25 mouse cellular contexts compared by ENCODE assay signal in genomic region chr1:170950772-170951171, GRCm38 (mm10). TPM values are rescaled to one million over a fixed set of nuclear protein-coding genes. Genes with fewer than 3 reads are reported as not detected.
DNase-seq lines count a peak whose midpoint lies in the region; ATAC-seq and TF ChIP-seq lines count a peak whose summit lies in the region.
"Had no signal": no experiment of that assay in that cellular context is flagged by ENCODE, and none has a peak within 500 bp of the region (broad histone marks: within the 10 kb centered on the region; RNA-seq: fewer than 3 reads in every experiment).

No protein-coding gene starts in this region.

- no peak overlapping the region for H3K9ac ChIP-seq in hindbrain, postnatal 0 days (replicated peaks; ENCODE audit: low read length)
- H3K9ac ChIP-seq: forebrain, embryonic 15.5 days; hindbrain, embryonic 15.5 days; neural tube, embryonic 12.5 days; stomach, embryonic 15.5 days had no signal

- no peaks in the 10 kb centered on the region for H3K79me2 ChIP-seq in macrophage (ENCODE audit: inconsistent target)

- peak overlapping the region; percentile 17 for H3K27ac ChIP-seq in macrophage
- H3K27ac ChIP-seq in hindbrain, embryonic 10.5 days, result no peak overlapping the region
- H3K27ac ChIP-seq in hindbrain, postnatal 0 days, result no peak overlapping the region
- H3K27ac ChIP-seq: forebrain, embryonic 15.5 days; hindbrain, embryonic 15.5 days; neural tube, embryonic 12.5 days; stomach, embryonic 15.5 days had no signal

- no peak overlapping the region for H3K4me2 ChIP-seq in hindbrain, postnatal 0 days (ENCODE audit: low read depth, low read length)
- H3K4me2 ChIP-seq: forebrain, embryonic 15.5 days; heart, embryonic 11.5 days; hindbrain, embryonic 15.5 days; neural tube, embryonic 12.5 days; stomach, embryonic 15.5 days had no signal

- H3K9me3 ChIP-seq in G1E (replicated peaks), result no peaks in the 10 kb centered on the region
- H3K9me3 ChIP-seq in hindbrain, embryonic 10.5 days, result peaks cover 6% of the 10 kb centered on the region; the same call in 1 of the 2 replicates
- no peaks in the 10 kb centered on the region for H3K9me3 ChIP-seq in hindbrain, postnatal 0 days (ENCODE audit: low read length)
- H3K9me3 ChIP-seq: forebrain, embryonic 15.5 days; hindbrain, embryonic 15.5 days; megakaryocyte, embryonic 14.5 days; neural tube, embryonic 12.5 days; stomach, embryonic 15.5 days had no signal

- TF ChIP-seq CTCF in G1E (IDR thresholded peaks at IDR 0.05; ENCODE audit: low read depth, low read length), result no peak
- TF ChIP-seq CTCF in hindbrain, postnatal 0 days (IDR thresholded peaks at IDR 0.05; ENCODE audit: low read depth), result no peak

- H3K27me3 ChIP-seq in G1E (ENCODE audit: insufficient read depth, low read length), result no peaks in the 10 kb centered on the region
- H3K27me3 ChIP-seq in hindbrain, embryonic 10.5 days (ENCODE audit: insufficient read depth, poor library complexity, severe bottlenecking), result no peaks in the 10 kb centered on the region
- no peaks in the 10 kb centered on the region for H3K27me3 ChIP-seq in hindbrain, postnatal 0 days (ENCODE audit: insufficient read depth, low read length)
- H3K27me3 ChIP-seq: forebrain, embryonic 15.5 days; hindbrain, embryonic 15.5 days; megakaryocyte, embryonic 14.5 days; neural tube, embryonic 12.5 days; stomach, embryonic 15.5 days had no signal

- peak; percentile 2 for DNase-seq in CD4-positive, CD25-positive, alpha-beta regulatory T cell, adult 2 months (ENCODE audit: low read depth, low spot score)
- peak; percentile 48 for DNase-seq in G1E (ENCODE audit: low spot score)
- DNase-seq in hindbrain, embryonic 10.5 days (ENCODE audit: low spot score), result no peak
- no peak for DNase-seq in hindbrain, postnatal 0 days (ENCODE audit: low spot score)
- DNase-seq in thymus, postnatal 10 days (ENCODE audit: low spot score in 2 of 2), result no peak
- DNase-seq: adrenal gland, adult 2 months; cerebellum, adult 11-12 months; cerebellum, postnatal 25 days; heart, postnatal 14 days; kidney, adult 11 months; kidney, postnatal 10 days; layer of hippocampus, adult 9-11 months; thymus, postnatal 14 days had no signal

- H3K36me3 ChIP-seq in G1E (replicated peaks) (no peaks in the 10 kb centered on the region), macrophage (ENCODE audit: inconsistent target) (no peaks in the 10 kb centered on the region)
- no peaks in the 10 kb centered on the region for H3K36me3 ChIP-seq in hindbrain, embryonic 10.5 days
- H3K36me3 ChIP-seq in hindbrain, postnatal 0 days (ENCODE audit: insufficient read depth, low read length), result no peaks in the 10 kb centered on the region
- H3K36me3 ChIP-seq: forebrain, embryonic 15.5 days; hindbrain, embryonic 15.5 days; neural tube, embryonic 12.5 days; stomach, embryonic 15.5 days had no signal

- no peak overlapping the region; the same call in 1 of the 2 replicates for H3K4me3 ChIP-seq in G1E (ENCODE audit: low read depth, low read length)
- H3K4me3 ChIP-seq in macrophage (ENCODE audit: inconsistent target), result no peak overlapping the region
- H3K4me3 ChIP-seq in hindbrain, embryonic 10.5 days, result no peak overlapping the region
- no peak overlapping the region for H3K4me3 ChIP-seq in hindbrain, postnatal 0 days (ENCODE audit: low read length)
- H3K4me3 ChIP-seq: forebrain, embryonic 15.5 days; hindbrain, embryonic 15.5 days; megakaryocyte, embryonic 14.5 days; neural tube, embryonic 12.5 days; stomach, embryonic 15.5 days had no signal

- whole genome bisulfite sequencing in macrophage (ENCODE audit: missing documents), result 72% methylated on average over 3 of the region's 3 CpGs
- WGBS in hindbrain, embryonic 10.5 days, result 70% methylated on average over 3 of the region's 3 CpGs
- WGBS in hindbrain, postnatal 0 days, result 69% methylated on average over 3 of the region's 3 CpGs

- ATAC-seq in CD4-positive, CD25-positive, alpha-beta regulatory T cell, adult 4 months, result no peak
- ATAC-seq in G1E (ENCODE audit: extremely low read depth, insufficient number of reproducible peaks, low FRiP score, poor library complexity, severe bottlenecking), result peak; percentile 100
- peak; percentile 51 for ATAC-seq in common myeloid progenitor, adult 5-6 weeks (replicated peaks; ENCODE audit: low read depth, poor library complexity, severe bottlenecking)
- ATAC-seq in hindbrain, postnatal 0 days, result no peak
- ATAC-seq: forebrain, embryonic 15.5 days had no signal

- peaks cover 36% of the 10 kb centered on the region for H3K4me1 ChIP-seq in G1E (ENCODE audit: insufficient read depth, low read depth, low read length)
- no peaks in the 10 kb centered on the region for H3K4me1 ChIP-seq in hindbrain, embryonic 10.5 days (replicated peaks)
- H3K4me1 ChIP-seq in hindbrain, postnatal 0 days (ENCODE audit: insufficient read depth, low read length), result no peaks in the 10 kb centered on the region
- H3K4me1 ChIP-seq: forebrain, embryonic 15.5 days; hindbrain, embryonic 15.5 days; neural tube, embryonic 12.5 days; stomach, embryonic 15.5 days had no signal

RNA-seq across cellular contexts. Expression of gene Fcrla, which starts 23.4 kb away (rescaled TPM):
- 1 to 10 TPM in 1 of 2 experiments, under 1 TPM in 1; 0.52 to 3.9 TPM for polyA plus RNA-seq in CD4-positive, CD25-positive, alpha-beta regulatory T cell, adult 4 months (2017; shearing (Covaris generic))
- 0.83 TPM in 1 of 2 replicates, not detected in the other for total RNA-seq in G1E (2014; fragmentation: Nextera tagmentation)
- total RNA-seq in G1E (2017), result 0.38 TPM in 1 of 2 replicates, not detected in the other
- 0.08 TPM in 1 of 2 replicates, not detected in the other for polyA plus RNA-seq in G1E (2012)
- total RNA-seq in common myeloid progenitor, adult 5-6 weeks (2017), result 1.4 TPM in 1 of 2 replicates, not detected in the other
- total RNA-seq in macrophage (2018; cell fraction: chromatin; rRNA removed), result 1 to 10 TPM in 5 of 26 experiments, under 1 TPM in 4, not detected in 17; 0.58 to 2.7 (median 1.1) TPM
- total RNA-seq in macrophage (2018; cell fraction: cytosol; rRNA removed), result 1 to 10 TPM in 2 of 26 experiments, under 1 TPM in 17, not detected in 7; 0.11 to 1.1 (median 0.52) TPM
- total RNA-seq in macrophage (2018; cell fraction: nucleus; rRNA removed), result 1 to 10 TPM in 6 of 26 experiments, under 1 TPM in 7, not detected in 13; 0.46 to 4.4 (median 1.00) TPM
- polyA plus RNA-seq in macrophage (2018), result 0.26 to 0.79 TPM (median 0.56 TPM) in 3 replicates
- not detected in 2 replicates for polyA plus RNA-seq in hindbrain, embryonic 10.5 days (2016; fragmentation: Nextera tagmentation; extraction: Ambion mirVana)
- total RNA-seq in hindbrain, postnatal 0 days (2014; rRNA removed), result not detected in 2 replicates
- not detected in 2 replicates for polyA plus RNA-seq in hindbrain, postnatal 0 days (2015; fragmentation: Nextera tagmentation; extraction: Ambion mirVana)
- total RNA-seq: left cerebral cortex, postnatal 10 days had no signal
- polyA plus RNA-seq: forebrain, embryonic 15.5 days; hindbrain, embryonic 15.5 days; lung, embryonic 16.5 days; neural tube, embryonic 12.5 days had no signal

RNA-seq across cellular contexts. Expression of gene Fcgr2b, which starts 25.6 kb away (rescaled TPM):
- polyA plus RNA-seq in CD4-positive, CD25-positive, alpha-beta regulatory T cell, adult 4 months (2017; shearing (Covaris generic)), result 1 to 10 TPM in 1 of 2 experiments, not detected in 1; 1.1 TPM
- total RNA-seq in G1E (2014; fragmentation: Nextera tagmentation), result 5.5 and 5.8 TPM in 2 replicates
- 20.5 and 22.1 TPM in 2 replicates for total RNA-seq in G1E (2017)
- 0.24 and 0.46 TPM in 2 replicates for polyA plus RNA-seq in G1E (2012)
- total RNA-seq in common myeloid progenitor, adult 5-6 weeks (2017), result 27.5 and 30.1 TPM in 2 replicates
- 1,000 to 10,000 TPM in 14 of 26 experiments, 100 to 1,000 TPM in 12; 552 to 2,008 (median 1,011) TPM for total RNA-seq in macrophage (2018; cell fraction: chromatin; rRNA removed)
- 100 to 1,000 TPM; 224 to 730 (median 474) TPM for total RNA-seq in macrophage (2018; cell fraction: cytosol; rRNA removed)
- 1,000 to 10,000 TPM in 21 of 26 experiments, 100 to 1,000 TPM in 5; 780 to 1,818 (median 1,207) TPM for total RNA-seq in macrophage (2018; cell fraction: nucleus; rRNA removed)
- polyA plus RNA-seq in macrophage (2018), result 372 to 843 TPM (median 791 TPM) in 3 replicates
- polyA plus RNA-seq in hindbrain, embryonic 10.5 days (2016; fragmentation: Nextera tagmentation; extraction: Ambion mirVana), result 0.26 TPM in 1 of 2 replicates, not detected in the other
- total RNA-seq in hindbrain, postnatal 0 days (2014; rRNA removed), result 2.2 and 5.3 TPM in 2 replicates
- 3.6 and 4.3 TPM in 2 replicates for polyA plus RNA-seq in hindbrain, postnatal 0 days (2015; fragmentation: Nextera tagmentation; extraction: Ambion mirVana)

RNA-seq across cellular contexts. Expression of gene Fcrlb, which starts 38.0 kb away (rescaled TPM):
- polyA plus RNA-seq in CD4-positive, CD25-positive, alpha-beta regulatory T cell, adult 4 months (2017; shearing (Covaris generic)), result not detected
- not detected in 2 replicates for total RNA-seq in G1E (2014; fragmentation: Nextera tagmentation)
- total RNA-seq in G1E (2017), result not detected in 2 replicates
- not detected in 2 replicates for polyA plus RNA-seq in G1E (2012)
- total RNA-seq in common myeloid progenitor, adult 5-6 weeks (2017), result not detected in 2 replicates
- 1 to 10 TPM in 2 of 26 experiments, under 1 TPM in 1, not detected in 23; 0.49 to 6.0 (median 1.0) TPM for total RNA-seq in macrophage (2018; cell fraction: chromatin; rRNA removed)
- under 1 TPM in 19 of 26 experiments, not detected in 7; 0.11 to 0.67 (median 0.24) TPM for total RNA-seq in macrophage (2018; cell fraction: cytosol; rRNA removed)
- 1 to 10 TPM in 5 of 26 experiments, under 1 TPM in 7, not detected in 14; 0.43 to 5.2 (median 0.76) TPM for total RNA-seq in macrophage (2018; cell fraction: nucleus; rRNA removed)
- polyA plus RNA-seq in macrophage (2018), result 0.47 to 0.68 TPM in 2 of 3 replicates, not detected in the other
- polyA plus RNA-seq in hindbrain, embryonic 10.5 days (2016; fragmentation: Nextera tagmentation; extraction: Ambion mirVana), result not detected in 2 replicates
- total RNA-seq in hindbrain, postnatal 0 days (2014; rRNA removed), result 0.68 and 0.86 TPM in 2 replicates
- polyA plus RNA-seq in hindbrain, postnatal 0 days (2015; fragmentation: Nextera tagmentation; extraction: Ambion mirVana), result 1.0 and 1.4 TPM in 2 replicates
- total RNA-seq: adrenal gland, adult 2 months; gastrocnemius, postnatal 4 days; heart, postnatal 14 days had no signal
- polyA plus RNA-seq: heart, embryonic 11.5 days; lung, embryonic 16.5 days had no signal

Comparison
In these comparisons a context has a peak if more than half of its experiments do, and no peak if none do; other contexts are left out.
1. DNase-seq: peak in CD4-positive, CD25-positive, alpha-beta regulatory T cell, adult 2 months (single experiment) and G1E (single experiment); none in hindbrain, embryonic 10.5 days (single experiment), hindbrain, postnatal 0 days (single experiment) and thymus, postnatal 10 days (0 of 2).
2. ATAC-seq: peak in G1E (single experiment) and common myeloid progenitor, adult 5-6 weeks (single experiment); none in CD4-positive, CD25-positive, alpha-beta regulatory T cell, adult 4 months (single experiment) and hindbrain, postnatal 0 days (single experiment).
3. RNA of gene Fcgr2b, which starts 25.6 kb away (polyA plus RNA-seq): 372 to 843 TPM in macrophage; 3.6 to 4.3 TPM in hindbrain, postnatal 0 days, 1.1 TPM in CD4-positive, CD25-positive, alpha-beta regulatory T cell, adult 4 months, 0.24 to 0.46 TPM in G1E and 0.26 TPM in hindbrain, embryonic 10.5 days; every median in the first group is over 10 times any median in the second.